Mouse (Mus musculus) frontal cortex, postnatal 36 days (tissue): ENCODE results near the gene Ripply3.
A peak's percentile ranks its signal among the peaks of the same experiment; 100 is the strongest.

Source experiments
- DNase-seq, 2 experiments: peaks; one replicate each; pipeline ENCODE4 v3.0.0; 2022; ENCODE audit warnings: low spot score in 2 of 2

The Ripply3 gene

GRCm38 (mm10) chr16:94327781-94328711, at the start of gene Ripply3:
TSS of gene Ripply3 (plus strand) at chr16:94328420.
- no peak for DNase-seq

DNA sequence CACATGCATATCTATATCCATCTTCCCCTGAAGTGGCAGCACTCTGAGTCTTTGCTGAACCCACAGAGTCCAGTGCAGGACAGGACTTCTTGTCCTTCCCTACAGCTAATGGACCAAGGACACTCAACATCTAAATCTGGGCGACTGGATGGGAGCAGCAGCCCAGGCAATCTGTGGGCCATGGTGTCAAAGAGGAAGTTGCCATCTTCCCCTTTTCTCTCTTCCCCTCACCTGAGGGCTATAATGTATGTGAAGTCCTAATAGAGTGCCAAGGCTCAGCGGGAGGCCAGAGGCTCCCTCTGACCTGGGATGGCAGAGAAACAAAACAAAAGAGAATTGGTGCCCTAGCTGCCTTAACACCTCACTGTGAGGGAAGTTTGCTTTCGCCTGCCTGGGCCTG, 44.2 kb upstream of the Ripply3 start:
- DNase-seq = no peak

- no peak for DNase-seq
These were observed 40.4 kb upstream of the Ripply3 start for GRCm38 (mm10) chr16:94287826-94288225.

DNA sequence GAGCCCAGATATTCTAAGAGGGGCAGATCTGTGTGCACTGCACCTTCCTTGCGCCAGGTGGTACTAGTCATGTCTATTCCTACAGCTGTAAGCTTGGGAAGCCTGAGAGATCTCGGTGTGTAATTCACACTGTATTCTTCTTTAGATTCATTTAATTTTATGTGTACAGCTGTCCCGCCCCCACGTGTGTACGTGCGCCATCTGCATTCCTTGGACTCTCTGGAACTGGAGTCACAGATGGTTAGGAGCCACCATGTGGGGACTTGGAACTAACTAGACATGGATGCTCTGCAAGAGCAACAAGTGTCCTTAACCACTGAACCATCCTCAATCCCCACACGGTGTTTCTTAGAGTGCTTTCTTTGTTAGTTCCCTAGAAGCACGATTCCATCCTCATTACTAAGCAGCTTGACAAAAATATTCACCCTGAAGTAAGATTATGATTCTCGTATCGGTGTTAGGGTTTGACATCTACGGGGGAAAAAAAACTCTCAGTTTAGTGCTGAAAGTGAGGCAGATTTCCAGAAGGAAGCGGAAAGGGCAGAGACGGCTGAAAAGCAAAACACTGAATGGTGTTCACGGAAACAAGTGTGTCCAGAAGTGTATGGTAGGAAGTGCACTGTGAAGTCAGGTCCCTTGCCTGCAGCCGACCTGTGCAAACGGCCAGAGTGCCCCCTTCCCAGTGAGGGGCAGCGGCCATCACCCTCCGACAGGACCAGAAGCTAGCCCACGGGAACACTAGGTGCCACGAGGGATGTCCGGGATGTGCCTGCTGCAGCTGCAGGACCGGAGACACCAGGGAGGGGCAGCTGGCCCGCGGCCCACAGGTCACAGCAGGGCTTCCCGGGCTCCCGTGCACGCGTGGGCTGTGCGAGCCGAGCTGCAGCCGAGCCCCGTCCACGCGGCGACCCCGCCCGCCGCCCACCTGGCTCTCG, 38.8 kb upstream of the Ripply3 start:
- peak; percentile 75 to 93 for DNase-seq

GRCm38 (mm10) chr16:94290073-94290999, 37.9 kb upstream of the Ripply3 start:
- peak; percentile 57 to 73 for DNase-seq

DNA sequence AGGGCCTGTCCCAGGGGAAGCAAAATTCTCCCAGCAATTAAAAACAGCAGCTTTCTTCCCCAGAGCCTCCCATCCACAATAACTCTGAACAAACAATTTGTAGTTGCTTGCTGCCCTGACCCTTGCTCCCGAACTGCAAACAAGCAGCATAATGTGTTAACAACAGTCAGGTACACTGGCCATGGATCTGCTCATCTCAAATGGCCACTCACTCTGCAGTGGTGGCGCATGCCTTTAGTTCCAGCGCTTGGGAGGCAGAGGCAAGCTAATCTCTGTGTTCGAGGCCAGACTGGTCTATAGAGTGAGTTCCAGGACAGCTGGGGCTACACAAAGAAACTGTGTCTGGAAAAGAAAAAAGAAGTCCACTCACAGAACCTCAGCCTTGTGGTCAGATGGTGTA, 37.1 kb upstream of the Ripply3 start:
- no peak for DNase-seq

DNA sequence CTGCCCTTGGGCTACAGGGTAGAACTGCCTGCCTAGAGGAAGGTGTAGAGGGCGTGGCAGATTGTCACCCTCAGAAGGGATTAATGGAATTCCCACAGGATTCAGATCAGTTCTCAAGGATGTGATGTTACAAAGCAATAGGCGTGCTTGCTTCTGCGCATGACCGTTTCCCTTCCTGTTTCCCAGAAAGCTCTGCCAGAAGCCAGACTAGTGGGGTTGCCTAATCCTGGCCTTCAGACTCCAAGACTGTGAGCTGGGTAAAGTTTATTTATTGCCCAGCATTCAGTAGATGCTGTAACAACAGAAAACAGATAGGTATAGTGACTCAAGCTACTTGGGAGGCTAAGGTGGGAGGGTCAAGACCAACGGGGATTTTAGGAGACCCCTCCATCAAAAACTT, 30.1 kb upstream of the Ripply3 start:
- no peak for DNase-seq

DNA sequence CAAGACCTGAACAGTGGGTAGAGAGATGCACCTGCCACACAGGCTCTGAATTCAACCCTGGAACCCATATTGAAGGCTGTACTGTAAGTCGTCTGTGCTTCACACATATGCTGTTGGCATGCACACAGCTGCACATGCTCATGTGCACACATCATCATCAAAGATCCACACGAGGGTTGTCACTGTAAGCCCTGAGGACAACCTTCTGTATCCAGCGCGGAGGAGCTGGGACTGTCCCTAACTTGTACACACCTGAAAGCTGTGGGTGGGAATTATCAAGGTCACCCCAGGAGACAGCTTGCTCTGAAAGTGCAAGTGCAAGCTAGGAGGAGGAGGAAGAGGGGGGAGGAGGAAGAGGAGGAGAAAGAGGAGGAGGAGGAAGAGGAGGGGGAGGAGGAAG, 29.0 kb upstream of the Ripply3 start:
- DNase-seq = no peak

DNA sequence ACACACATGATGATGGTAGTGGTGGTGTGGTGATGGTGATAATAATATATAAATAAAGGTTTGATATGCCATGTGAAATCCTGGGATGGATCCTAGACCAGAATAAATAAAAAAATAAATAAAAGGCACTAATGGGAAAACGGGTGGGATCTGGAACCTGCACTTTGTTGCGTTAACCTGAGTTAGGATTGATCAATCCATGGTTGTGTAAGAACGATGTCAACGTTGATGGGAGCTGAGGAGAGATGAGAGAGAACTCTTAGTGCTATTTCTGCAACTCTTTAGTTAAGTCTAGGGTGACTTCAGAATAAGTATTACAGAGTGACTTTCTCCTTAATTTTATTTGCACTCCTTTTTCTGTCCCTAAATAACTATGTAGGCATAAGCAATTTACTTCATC, 27.0 kb upstream of the Ripply3 start:
- DNase-seq = no peak

DNA sequence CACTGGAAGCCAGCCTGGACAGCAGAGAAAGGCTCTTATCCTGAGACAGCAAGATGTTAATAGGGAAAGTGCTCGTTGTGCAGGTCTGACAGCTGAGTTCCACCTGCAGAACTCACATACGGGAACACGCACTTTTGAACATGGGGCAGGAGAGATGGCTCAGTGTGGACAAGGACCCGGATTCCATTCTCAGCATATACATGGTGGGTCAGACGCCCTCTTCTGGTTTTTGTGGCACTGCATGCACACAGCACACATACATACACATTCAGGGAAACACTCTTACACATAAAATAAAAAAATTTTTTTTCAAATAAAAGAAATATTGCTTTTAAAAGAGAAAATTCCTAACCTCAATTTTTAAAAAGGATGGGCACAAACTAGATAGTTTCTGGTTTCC, 26.5 kb upstream of the Ripply3 start:
- no peak for DNase-seq

GRCm38 (mm10) chr16:94302274-94303202, 25.7 kb upstream of the Ripply3 start:
- DNase-seq = peak; percentile 49 to 65

DNA sequence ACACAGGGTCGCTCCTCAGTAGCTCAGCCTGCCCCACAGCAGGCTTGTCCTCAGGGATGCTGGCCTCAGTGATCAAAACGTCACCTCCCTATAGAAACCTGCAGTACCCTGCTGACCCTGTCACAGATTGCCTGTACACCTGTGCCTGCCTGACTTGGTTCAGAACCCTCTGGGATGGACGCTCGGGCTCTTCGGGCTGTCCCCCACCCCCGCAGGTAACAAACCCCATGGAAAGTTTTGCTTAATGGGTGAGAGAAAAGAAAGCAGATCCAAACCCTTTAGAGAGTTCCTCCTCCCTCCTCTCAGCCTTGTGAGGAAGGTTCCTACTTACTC, 25.1 kb upstream of the Ripply3 start:
- DNase-seq = no peak

- peak in 1 of 2 experiments; percentile 31 for DNase-seq
These were observed 20.7 kb upstream of the Ripply3 start for GRCm38 (mm10) chr16:94307526-94307925.

GRCm38 (mm10) chr16:94307942-94308341, 20.3 kb upstream of the Ripply3 start:
- no peak for DNase-seq

- DNase-seq = no peak
These were observed 19.2 kb upstream of the Ripply3 start for GRCm38 (mm10) chr16:94309025-94309424.

DNA sequence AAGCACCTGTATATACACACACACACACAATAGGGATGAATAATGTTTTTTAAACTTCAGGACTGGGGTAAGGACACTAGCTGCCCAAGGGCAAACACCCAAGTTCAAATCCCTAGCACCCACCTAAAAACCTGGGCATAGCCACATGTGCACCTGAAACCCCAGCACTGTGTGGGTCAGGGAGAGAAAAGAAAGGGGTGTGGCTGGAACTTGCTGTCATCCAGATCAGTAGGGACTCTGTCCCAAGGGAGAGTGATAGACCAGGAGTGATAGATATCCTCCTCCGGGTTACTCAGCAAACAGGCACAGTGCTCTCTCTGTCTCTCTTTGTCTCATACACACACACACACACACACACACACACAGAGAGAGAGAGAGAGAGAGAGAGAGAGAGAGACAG, 16.8 kb upstream of the Ripply3 start:
- DNase-seq = no peak

DNA sequence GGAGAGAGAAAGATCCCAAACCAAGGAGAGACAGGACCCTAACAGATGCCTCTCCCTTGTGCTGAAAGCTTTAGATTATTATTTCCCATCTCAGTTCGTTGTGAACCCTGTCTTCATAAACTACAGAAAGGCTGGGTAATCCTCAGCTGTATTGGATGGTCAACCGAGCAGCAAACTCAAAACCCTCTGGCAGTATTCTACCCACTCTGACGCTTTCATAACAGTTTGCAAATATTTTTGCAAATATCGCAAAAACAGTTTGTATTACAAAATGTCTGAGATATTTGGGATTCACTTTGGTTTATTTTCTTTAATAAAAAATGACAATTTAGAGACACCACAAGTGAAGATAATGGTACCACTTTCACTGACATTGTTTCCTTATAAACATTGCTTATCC, 16.3 kb upstream of the Ripply3 start:
- DNase-seq = no peak

- DNase-seq = peak; percentile 80 to 89
These were observed 15.5 kb upstream of the Ripply3 start for GRCm38 (mm10) chr16:94312663-94313228.

GRCm38 (mm10) chr16:94313229-94314030, 14.8 kb upstream of the Ripply3 start, which contains the start of gene Hlcs:
TSS of gene Hlcs (minus strand) at chr16:94313571.
- peak; percentile 97 to 99 for DNase-seq
